In the genomic region with DNA sequence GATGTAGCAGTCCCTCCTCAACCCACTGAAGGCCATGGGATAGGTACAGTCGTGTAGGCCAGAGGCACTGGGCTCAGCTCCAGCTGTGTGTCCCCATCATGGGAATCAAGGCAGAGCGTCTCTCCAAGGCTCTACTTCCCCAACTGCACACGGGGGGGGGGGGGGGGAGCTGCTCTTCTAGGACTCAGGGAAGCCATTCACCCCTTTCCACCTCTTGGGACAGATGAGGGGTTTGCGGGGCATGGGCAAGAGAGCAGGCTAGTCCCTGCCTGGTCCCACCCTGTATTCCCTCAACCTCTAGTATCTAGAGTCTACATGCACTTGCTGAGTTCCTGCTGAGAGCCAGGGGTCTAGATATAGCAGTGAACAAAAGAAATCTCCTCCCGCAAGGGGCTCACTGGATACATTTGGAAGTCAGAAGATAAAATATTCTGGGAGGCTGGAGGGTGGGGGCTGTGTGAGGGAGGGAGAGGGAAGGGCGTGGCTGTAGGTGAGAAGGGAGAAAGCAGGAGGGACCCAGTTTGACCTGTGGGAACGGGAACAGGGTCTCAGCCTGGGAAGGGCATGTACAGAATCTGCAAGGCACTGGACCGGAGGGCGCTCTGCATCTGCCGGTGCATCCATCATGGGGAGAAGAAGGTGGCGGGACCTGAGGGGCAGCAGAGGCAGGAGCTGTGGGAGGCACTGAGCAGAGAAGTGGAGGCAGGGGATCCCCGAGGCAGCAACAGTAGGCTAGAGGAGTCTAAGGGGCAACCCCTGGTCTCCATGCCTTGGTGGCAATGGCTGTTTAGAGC, we compare ENCODE assay signal across 24 mouse cellular contexts. TPM values are rescaled to one million over a fixed set of nuclear protein-coding genes. Genes with fewer than 3 reads are reported as not detected.
DNase-seq lines count a peak whose midpoint lies in the region; ATAC-seq lines count a peak whose summit lies in the region.
"Had no signal": no experiment of that assay in that cellular context is flagged by ENCODE, and none has a peak within 500 bp of the region (broad histone marks: within the 10 kb centered on the region; RNA-seq: fewer than 3 reads in every experiment).

No protein-coding gene starts in this region.

- intact Hi-C loops in gastrocnemius, postnatal 14 days (cut with DNase I; ENCODE audit: low total_unique reads) = no loop called here

- H3K4me3 ChIP-seq in hindbrain, embryonic 10.5 days = no peak overlapping the region
- no peak overlapping the region for H3K4me3 ChIP-seq in hindbrain, embryonic 16.5 days (ENCODE audit: low read length)
- peak overlapping the region; percentile 20 for H3K4me3 ChIP-seq in megakaryocyte, embryonic 14.5 days (replicated peaks)
- no peak overlapping the region for H3K4me3 ChIP-seq in liver, embryonic 13.5 days (replicated peaks)
- H3K4me3 ChIP-seq: erythroblast, embryonic 14.5 days; forebrain, embryonic 15.5 days; limb, embryonic 13.5 days; neural tube, embryonic 12.5 days had no signal

- no peak for ATAC-seq in hindbrain, embryonic 16.5 days
- no peak for ATAC-seq in megakaryocyte, adult 5-6 weeks (ENCODE audit: poor library complexity, severe bottlenecking)
- peak; percentile 39 for ATAC-seq in liver, embryonic 13.5 days (ENCODE audit: low read depth)
- ATAC-seq: forebrain, embryonic 15.5 days had no signal

- 71% methylated on average over 12 of the region's 12 CpGs for whole genome bisulfite sequencing in hindbrain, embryonic 10.5 days
- 73% methylated on average over 12 of the region's 12 CpGs for WGBS in hindbrain, embryonic 16.5 days
- WGBS in liver, embryonic 13.5 days (ENCODE audit: insufficient replicate concordance) = 41% methylated on average over 12 of the region's 12 CpGs

- peak overlapping the region; percentile 64; the same call in 1 of the 2 replicates for H3K27ac ChIP-seq in hindbrain, embryonic 10.5 days
- H3K27ac ChIP-seq in hindbrain, embryonic 16.5 days (ENCODE audit: low read depth, low read length) = no peak overlapping the region
- no peak overlapping the region for H3K27ac ChIP-seq in liver, embryonic 13.5 days
- H3K27ac ChIP-seq: forebrain, embryonic 15.5 days; limb, embryonic 13.5 days; neural tube, embryonic 12.5 days had no signal

- no peaks in the 10 kb centered on the region for H3K9me3 ChIP-seq in hindbrain, embryonic 10.5 days
- no peaks in the 10 kb centered on the region for H3K9me3 ChIP-seq in hindbrain, embryonic 16.5 days (ENCODE audit: control insufficient read depth, low read length)
- no peaks in the 10 kb centered on the region for H3K9me3 ChIP-seq in megakaryocyte, embryonic 14.5 days
- no peaks in the 10 kb centered on the region for H3K9me3 ChIP-seq in liver, embryonic 13.5 days (replicated peaks)
- H3K9me3 ChIP-seq: forebrain, embryonic 15.5 days; limb, embryonic 13.5 days; neural tube, embryonic 12.5 days had no signal

- H3K4me2 ChIP-seq in hindbrain, embryonic 16.5 days (ENCODE audit: low read length) = no peak overlapping the region
- 0 out of 2 replicates have a peak overlapping the region, but pooled peaks have one; percentile 14 for H3K4me2 ChIP-seq in liver, embryonic 13.5 days
- H3K4me2 ChIP-seq: forebrain, embryonic 15.5 days; limb, embryonic 13.5 days; lung, embryonic 14.5 days; neural tube, embryonic 12.5 days had no signal

- peak; percentile 10 for DNase-seq in gastrocnemius, postnatal 10 days
- no peak for DNase-seq in gastrocnemius, postnatal 14 days
- no peak for DNase-seq in hindbrain, embryonic 10.5 days (ENCODE audit: low spot score)
- no peak for DNase-seq in liver, embryonic 13.5 days
- no peak for DNase-seq in lung, postnatal 25 days (ENCODE audit: low spot score)
- DNase-seq: adrenal gland, adult 2 months; cerebellum, adult 18-20 months; cerebellum, postnatal 36 days; gastrocnemius, postnatal 25 days; lung, embryonic 14.5 days; spleen, adult 18-20 months; thymus, adult 2 months had no signal

- H3K4me1 ChIP-seq in hindbrain, embryonic 10.5 days (replicated peaks) = peaks cover 70% of the 10 kb centered on the region
- no peaks in the 10 kb centered on the region for H3K4me1 ChIP-seq in hindbrain, embryonic 16.5 days (ENCODE audit: control insufficient read depth, insufficient read depth, low read depth, low read length)
- H3K4me1 ChIP-seq in megakaryocyte, embryonic 14.5 days = peaks cover 86% of the 10 kb centered on the region
- H3K4me1 ChIP-seq in liver, embryonic 13.5 days (replicated peaks) = peaks cover 54% of the 10 kb centered on the region
- H3K4me1 ChIP-seq: forebrain, embryonic 15.5 days had no signal

- peaks cover 17% of the 10 kb centered on the region; the same call in 1 of the 2 replicates for H3K27me3 ChIP-seq in hindbrain, embryonic 10.5 days (ENCODE audit: insufficient read depth, poor library complexity, severe bottlenecking)
- no peaks in the 10 kb centered on the region for H3K27me3 ChIP-seq in hindbrain, embryonic 16.5 days (replicated peaks; ENCODE audit: control insufficient read depth, insufficient read depth, low read length)
- no peaks in the 10 kb centered on the region for H3K27me3 ChIP-seq in megakaryocyte, embryonic 14.5 days (replicated peaks)
- H3K27me3 ChIP-seq in liver, embryonic 13.5 days = no peaks in the 10 kb centered on the region
- H3K27me3 ChIP-seq: forebrain, embryonic 15.5 days; limb, embryonic 13.5 days had no signal

- no peak overlapping the region for H3K9ac ChIP-seq in hindbrain, embryonic 16.5 days (ENCODE audit: low read depth, low read length)
- H3K9ac ChIP-seq in liver, embryonic 13.5 days = no peak overlapping the region
- H3K9ac ChIP-seq: forebrain, embryonic 15.5 days; limb, embryonic 13.5 days; lung, embryonic 14.5 days; neural tube, embryonic 12.5 days had no signal

- no peaks in the 10 kb centered on the region for H3K36me3 ChIP-seq in hindbrain, embryonic 10.5 days
- H3K36me3 ChIP-seq in hindbrain, embryonic 16.5 days (ENCODE audit: control insufficient read depth, insufficient read depth, low read length) = no peaks in the 10 kb centered on the region
- H3K36me3 ChIP-seq in megakaryocyte, embryonic 14.5 days (replicated peaks; ENCODE audit: low read length) = no peaks in the 10 kb centered on the region
- no peaks in the 10 kb centered on the region for H3K36me3 ChIP-seq in liver, embryonic 13.5 days
- H3K36me3 ChIP-seq: forebrain, embryonic 15.5 days; limb, embryonic 13.5 days; neural tube, embryonic 12.5 days had no signal

RNA-seq across cellular contexts. Expression of a gene that starts 7.7 kb away (rescaled TPM):
- total RNA-seq in gastrocnemius, postnatal 10 days (2021) = 100 to 1,000 TPM in 1 of 2 experiments, 10 to 100 TPM in 1; 90.1 to 127 TPM
- total RNA-seq in gastrocnemius, postnatal 14 days (2021) = 10 to 100 TPM; 65.6 to 80.3 TPM
- 24.6 and 28.5 TPM in 2 replicates for polyA plus RNA-seq in hindbrain, embryonic 10.5 days (2016; fragmentation: Nextera tagmentation; extraction: Ambion mirVana)
- 8.5 and 10.5 TPM in 2 replicates for polyA plus RNA-seq in hindbrain, embryonic 16.5 days (2015; fragmentation: Nextera tagmentation; extraction: Ambion mirVana)
- 3.8 and 14.9 TPM in 2 replicates for polyA plus RNA-seq in megakaryocyte, embryonic 14.5 days (2012; ENCODE audit: insufficient read depth, low replicate concordance)
- 151 and 156 TPM in 2 replicates for total RNA-seq in megakaryocyte, adult 5-6 weeks (2015)
- total RNA-seq in megakaryocyte, adult 5-6 weeks (2017) = 88.0 and 90.9 TPM in 2 replicates
- polyA plus RNA-seq in liver, embryonic 13.5 days (2015; fragmentation: Nextera tagmentation; extraction: Ambion mirVana) = 6.7 and 6.8 TPM in 2 replicates

RNA-seq across cellular contexts. Expression of a gene that starts 57.8 kb away (rescaled TPM):
- not detected for total RNA-seq in gastrocnemius, postnatal 10 days (2021)
- total RNA-seq in gastrocnemius, postnatal 14 days (2021) = not detected
- not detected in 2 replicates for polyA plus RNA-seq in hindbrain, embryonic 10.5 days (2016; fragmentation: Nextera tagmentation; extraction: Ambion mirVana)
- polyA plus RNA-seq in hindbrain, embryonic 16.5 days (2015; fragmentation: Nextera tagmentation; extraction: Ambion mirVana) = not detected in 2 replicates
- polyA plus RNA-seq in megakaryocyte, embryonic 14.5 days (2012; ENCODE audit: insufficient read depth, low replicate concordance) = not detected in 2 replicates
- total RNA-seq in megakaryocyte, adult 5-6 weeks (2015) = not detected in 2 replicates
- total RNA-seq in megakaryocyte, adult 5-6 weeks (2017) = not detected in 2 replicates
- polyA plus RNA-seq in liver, embryonic 13.5 days (2015; fragmentation: Nextera tagmentation; extraction: Ambion mirVana) = not detected in 2 replicates
- total RNA-seq: adrenal gland, adult 2 months; gastrocnemius, postnatal 25 days; left cerebral cortex, adult 8-10 months; megakaryocyte-erythroid progenitor cell, adult 5-6 weeks had no signal
- polyA plus RNA-seq: adrenal gland, adult 2 months; erythroblast, embryonic 14.5 days; forebrain, embryonic 15.5 days; hindbrain, embryonic 11.5 days; inflammation-experienced regulatory T-cells, adult 6 months; limb, embryonic 13.5 days; lung, embryonic 14.5 days; neural tube, embryonic 12.5 days; stomach, embryonic 14.5 days had no signal
